Mouse (Mus musculus): ENCODE results near the gene Ap2a2. TPM values are rescaled to one million over a fixed set of nuclear protein-coding genes. Genes with fewer than 3 reads are reported as not detected.

Ap2a2 gene
- 32.4 and 35.7 TPM in 2 replicates for total RNA-seq (2017)

- ATAC-seq (ENCODE audit: extremely low read depth, insufficient number of reproducible peaks, low FRiP score, poor library complexity, severe bottlenecking), result peak; percentile 73
These were observed at the start of gene Ap2a2 for GRCm38 (mm10) chr7:141561682-141562391. Ap2a2 (plus strand) TSS chr7:141562173.

- ATAC-seq (ENCODE audit: extremely low read depth, insufficient number of reproducible peaks, low FRiP score, poor library complexity, severe bottlenecking), result no peak
These were observed 44.3 kb upstream of the Ap2a2 start for GRCm38 (mm10) chr7:141517638-141518037.

GRCm38 (mm10) chr7:141518296-141518695 lies 43.7 kb upstream of the Ap2a2 start:
- no peak for ATAC-seq (ENCODE audit: extremely low read depth, insufficient number of reproducible peaks, low FRiP score, poor library complexity, severe bottlenecking)

GRCm38 (mm10) chr7:141518926-141519325 lies 43.0 kb upstream of the Ap2a2 start:
- no peak for ATAC-seq (ENCODE audit: extremely low read depth, insufficient number of reproducible peaks, low FRiP score, poor library complexity, severe bottlenecking)

GRCm38 (mm10) chr7:141519795-141520194 lies 42.2 kb upstream of the Ap2a2 start:
- no peak for ATAC-seq (ENCODE audit: extremely low read depth, insufficient number of reproducible peaks, low FRiP score, poor library complexity, severe bottlenecking)

- ATAC-seq (ENCODE audit: extremely low read depth, insufficient number of reproducible peaks, low FRiP score, poor library complexity, severe bottlenecking), result no peak
These were observed 39.0 kb upstream of the Ap2a2 start for GRCm38 (mm10) chr7:141523007-141523406.

GRCm38 (mm10) chr7:141524271-141524670 lies 37.7 kb upstream of the Ap2a2 start:
- no peak for ATAC-seq (ENCODE audit: extremely low read depth, insufficient number of reproducible peaks, low FRiP score, poor library complexity, severe bottlenecking)

- peak; percentile 96 for ATAC-seq (ENCODE audit: extremely low read depth, insufficient number of reproducible peaks, low FRiP score, poor library complexity, severe bottlenecking)
These were observed 37.0 kb upstream of the Ap2a2 start for GRCm38 (mm10) chr7:141524760-141525579.

- no peak for ATAC-seq (ENCODE audit: extremely low read depth, insufficient number of reproducible peaks, low FRiP score, poor library complexity, severe bottlenecking)
These were observed 36.4 kb upstream of the Ap2a2 start for GRCm38 (mm10) chr7:141525580-141525925.

GRCm38 (mm10) chr7:141535570-141535969 lies 26.4 kb upstream of the Ap2a2 start:
- ATAC-seq (ENCODE audit: extremely low read depth, insufficient number of reproducible peaks, low FRiP score, poor library complexity, severe bottlenecking), result no peak

- no peak for ATAC-seq (ENCODE audit: extremely low read depth, insufficient number of reproducible peaks, low FRiP score, poor library complexity, severe bottlenecking)
These were observed 23.0 kb upstream of the Ap2a2 start for GRCm38 (mm10) chr7:141538852-141539555.

- peak; percentile 98 for ATAC-seq (ENCODE audit: extremely low read depth, insufficient number of reproducible peaks, low FRiP score, poor library complexity, severe bottlenecking)
These were observed 22.2 kb upstream of the Ap2a2 start, which contains the start of gene Chid1 for GRCm38 (mm10) chr7:141539556-141540311. Chid1 (minus strand) TSS chr7:141539857.

GRCm38 (mm10) chr7:141540312-141541081 lies 21.5 kb upstream of the Ap2a2 start:
- 0 out of 2 replicates have a peak, but pooled peaks have one; percentile 3 for ATAC-seq (ENCODE audit: extremely low read depth, insufficient number of reproducible peaks, low FRiP score, poor library complexity, severe bottlenecking)

GRCm38 (mm10) chr7:141541681-141542080 lies 20.3 kb upstream of the Ap2a2 start:
- no peak for ATAC-seq (ENCODE audit: extremely low read depth, insufficient number of reproducible peaks, low FRiP score, poor library complexity, severe bottlenecking)

GRCm38 (mm10) chr7:141542588-141542987 lies 19.4 kb upstream of the Ap2a2 start:
- no peak for ATAC-seq (ENCODE audit: extremely low read depth, insufficient number of reproducible peaks, low FRiP score, poor library complexity, severe bottlenecking)

- no peak for ATAC-seq (ENCODE audit: extremely low read depth, insufficient number of reproducible peaks, low FRiP score, poor library complexity, severe bottlenecking)
These were observed 17.3 kb upstream of the Ap2a2 start for GRCm38 (mm10) chr7:141544654-141545053.

- ATAC-seq (ENCODE audit: extremely low read depth, insufficient number of reproducible peaks, low FRiP score, poor library complexity, severe bottlenecking), result 0 out of 2 replicates have a peak, but pooled peaks have one; percentile 36
These were observed 12.4 kb upstream of the Ap2a2 start for GRCm38 (mm10) chr7:141549432-141550061.

- no peak for ATAC-seq (ENCODE audit: extremely low read depth, insufficient number of reproducible peaks, low FRiP score, poor library complexity, severe bottlenecking)
These were observed 11.5 kb upstream of the Ap2a2 start for GRCm38 (mm10) chr7:141550464-141550863.

All from neutrophil, adult 5-6 weeks (primary cell).